In the genomic region with DNA sequence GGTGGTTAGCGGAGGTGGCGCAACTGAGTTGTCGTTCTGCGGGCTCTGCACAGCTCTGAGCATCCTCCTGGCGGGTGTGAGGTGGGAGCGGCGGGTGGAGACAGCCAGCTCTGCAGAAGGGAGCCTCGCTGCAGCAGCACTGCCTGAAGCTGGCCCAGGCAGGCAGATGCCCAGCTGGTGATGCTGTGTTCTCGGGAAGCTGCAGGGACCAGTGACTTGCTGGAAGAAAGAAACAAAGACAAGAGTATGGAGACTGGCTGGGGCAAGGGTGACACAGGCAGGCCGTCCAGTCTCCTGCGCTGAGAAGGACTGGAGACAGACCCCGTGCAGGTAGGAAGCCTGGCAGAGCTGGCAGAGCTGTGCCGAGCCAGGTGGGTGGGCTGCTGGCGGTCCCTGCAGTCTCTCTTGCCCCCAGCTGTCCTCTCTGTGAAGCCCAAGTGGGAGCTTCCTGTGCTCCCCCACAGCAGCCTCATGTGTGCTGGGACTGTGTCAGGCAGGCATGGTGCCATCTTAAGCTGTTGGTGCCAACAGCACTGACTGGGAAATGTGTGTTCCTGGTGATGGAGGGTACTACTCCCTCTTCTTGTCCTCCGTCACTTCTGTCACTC, we compare ENCODE assay signal across 10 mouse cellular contexts. TPM values are rescaled to one million over a fixed set of nuclear protein-coding genes. Genes with fewer than 3 reads are reported as not detected.
A peak's percentile ranks its signal among the peaks of the same experiment; 100 is the strongest.
DNase-seq lines count a peak whose midpoint lies in the region; ATAC-seq and TF ChIP-seq lines count a peak whose summit lies in the region.
"Had no signal": no experiment of that assay in that cellular context is flagged by ENCODE, and none has a peak within 500 bp of the region (broad histone marks: within the 10 kb centered on the region; RNA-seq: fewer than 3 reads in every experiment).

No protein-coding gene starts in this region.

- no peaks in the 10 kb centered on the region for H3K9me3 ChIP-seq in midbrain, embryonic 10.5 days (replicated peaks)
- no peaks in the 10 kb centered on the region for H3K9me3 ChIP-seq in midbrain, embryonic 11.5 days (ENCODE audit: control insufficient read depth, low read length)

- H3K4me1 ChIP-seq in midbrain, embryonic 10.5 days: peaks cover 18% of the 10 kb centered on the region
- no peaks in the 10 kb centered on the region; the same call in 1 of the 2 replicates for H3K4me1 ChIP-seq in midbrain, embryonic 11.5 days (ENCODE audit: control insufficient read depth, insufficient read depth, low read length)
- H3K4me1 ChIP-seq in lung, adult 2 months (ENCODE audit: control insufficient read depth, insufficient read depth, low read length): no peaks in the 10 kb centered on the region

- H3K9ac ChIP-seq in midbrain, embryonic 11.5 days (ENCODE audit: low read length): no peak overlapping the region

- no peak overlapping the region for H3K4me2 ChIP-seq in midbrain, embryonic 11.5 days
- H3K4me2 ChIP-seq: liver, embryonic 11.5 days had no signal

- intact Hi-C loops in left cerebral cortex, adult 2 months (cut with DNase I): loop anchor here (2.0 kb wide), 2 partner anchors 16 to 26 kb away; no protein-coding TSS in a partner anchor

- no peak overlapping the region for H3K4me3 ChIP-seq in midbrain, embryonic 10.5 days
- H3K4me3 ChIP-seq in midbrain, embryonic 11.5 days (ENCODE audit: low read depth, low read length): no peak overlapping the region
- H3K4me3 ChIP-seq in left cerebral cortex, adult 2 months: peak overlapping the region; percentile 44
- no peak overlapping the region for H3K4me3 ChIP-seq in lung, adult 2 months (replicated peaks; ENCODE audit: extremely low read depth, low read depth, low read length)
- H3K4me3 ChIP-seq: erythroblast, embryonic 14.5 days had no signal

- TF ChIP-seq CTCF in left cerebral cortex, adult 2 months (IDR thresholded peaks at IDR 0.05): no peak; the same call in 1 of the 2 replicates
- no peak for TF ChIP-seq CTCF in lung, adult 2 months (IDR thresholded peaks at IDR 0.05; ENCODE audit: insufficient read depth, low read length)

- no peak for TF ChIP-seq POLR2A in lung, adult 2 months (IDR thresholded peaks at IDR 0.05; ENCODE audit: borderline replicate concordance, extremely low read depth, low read depth, low read length)

- DNase-seq in midbrain, embryonic 10.5 days (ENCODE audit: low spot score): no peak
- DNase-seq in midbrain, embryonic 11.5 days (ENCODE audit: low spot score, missing footprints): no peak
- peak; percentile 61 to 65 for DNase-seq in frontal cortex, postnatal 10 days (ENCODE audit: low spot score in 2 of 2)
- DNase-seq in left cerebral cortex, adult 2 months (ENCODE audit: extremely low spot score in 1 of 2, low spot score in 2 of 2): peak; percentile 80 to 82
- peak; percentile 75 for DNase-seq in right cerebral cortex, postnatal 14 days
- DNase-seq in natural killer cell, adult 2 months (ENCODE audit: low spot score in 2 of 2): no peak
- no peak for DNase-seq in heart, postnatal 4 days
- DNase-seq in lung, adult 2 months: no peak

- H3K36me3 ChIP-seq in midbrain, embryonic 10.5 days: no peaks in the 10 kb centered on the region
- no peaks in the 10 kb centered on the region for H3K36me3 ChIP-seq in midbrain, embryonic 11.5 days (ENCODE audit: control insufficient read depth, insufficient read depth, low read length)

- WGBS in midbrain, embryonic 10.5 days: 74% methylated on average over 15 of the region's 15 CpGs
- WGBS in midbrain, embryonic 11.5 days: 67% methylated on average over 15 of the region's 15 CpGs
- 60% methylated on average over 15 of the region's 15 CpGs for WGBS in lung, adult 2 months

- peak overlapping the region; percentile 25; the same call in 1 of the 2 replicates for H3K27ac ChIP-seq in midbrain, embryonic 10.5 days (replicated peaks)
- H3K27ac ChIP-seq in midbrain, embryonic 11.5 days (ENCODE audit: low read depth, low read length): no peak overlapping the region
- peak overlapping the region; percentile 96 for H3K27ac ChIP-seq in left cerebral cortex, adult 2 months

- ATAC-seq in midbrain, embryonic 11.5 days (ENCODE audit: low FRiP score): no peak

- no peaks in the 10 kb centered on the region for H3K27me3 ChIP-seq in midbrain, embryonic 10.5 days (ENCODE audit: low read depth, poor library complexity, severe bottlenecking)
- no peaks in the 10 kb centered on the region for H3K27me3 ChIP-seq in midbrain, embryonic 11.5 days (ENCODE audit: control insufficient read depth, insufficient read depth, low read length)

RNA-seq across cellular contexts. Expression of gene Ablim2, which starts 56.8 kb away (rescaled TPM):
- 0.62 and 0.84 TPM in 2 replicates for polyA plus RNA-seq in midbrain, embryonic 10.5 days (2016; fragmentation: Nextera tagmentation; extraction: Ambion mirVana)
- 0.36 and 0.51 TPM in 2 replicates for polyA plus RNA-seq in midbrain, embryonic 11.5 days (2014; fragmentation: Nextera tagmentation; extraction: Ambion mirVana)
- 100 to 1,000 TPM; 191 to 208 TPM for total RNA-seq in left cerebral cortex, adult 2 months (2021)
- 10 to 100 TPM; 10.8 to 11.7 TPM for total RNA-seq in heart, postnatal 4 days (2021)
- 12.9 and 16.9 TPM in 2 replicates for polyA plus RNA-seq in lung, adult 2 months (2012; rRNA removed)
- polyA plus RNA-seq: erythroblast, embryonic 14.5 days had no signal

Comparison
In these comparisons a context has a peak if more than half of its experiments do, and no peak if none do; other contexts are left out.
1. DNase-seq: peak in frontal cortex, postnatal 10 days (2 of 2), left cerebral cortex, adult 2 months (2 of 2) and right cerebral cortex, postnatal 14 days (single experiment); none in midbrain, embryonic 10.5 days (single experiment), midbrain, embryonic 11.5 days (single experiment), natural killer cell, adult 2 months (0 of 2), heart, postnatal 4 days (single experiment) and lung, adult 2 months (single experiment).